Mouse (Mus musculus): ENCODE data around the gene Ceacam18. TPM values are rescaled to one million over a fixed set of nuclear protein-coding genes. Genes with fewer than 3 reads are reported as not detected.
"Not testable (repeated sequence)": the region's sequence is repeated elsewhere in the genome, so short reads cannot be mapped to it uniquely, and the experiment has no call there.

The Ceacam18 gene
- polyA plus RNA-seq, 1 experiment from 2014 or later = not detected

- Histone ChIP-seq H3K9ac (no peak overlapping the region), H3K9me3 (replicated peaks) (no peaks in the 10 kb centered on the region), H3K27me3 (no peaks in the 10 kb centered on the region), H3K36me3 (no peaks in the 10 kb centered on the region), H3K4me1 (replicated peaks) (peaks cover 19% of the 10 kb centered on the region), H3K4me3 (replicated peaks) (no peak overlapping the region), H3K4me2 (no peak overlapping the region), H3K27ac (no peak overlapping the region)
- ATAC-seq (ENCODE audit: low read depth) (no peak), DNase-seq (no peak)
- 9% methylated on average over 3 of the region's 3 CpGs for WGBS (ENCODE audit: insufficient replicate concordance)
These were observed 34.1 kb downstream of the Ceacam18 start for GRCm38 (mm10) chr7:43668582-43668981.

GRCm38 (mm10) chr7:43671064-43671808, 36.7 kb downstream of the Ceacam18 start:
- H3K9me3 ChIP-seq (replicated peaks) = no peaks in the 10 kb centered on the region
- peak overlapping the region; percentile 73 for H3K9ac ChIP-seq
- no peak overlapping the region; the same call in 1 of the 2 replicates for H3K27ac ChIP-seq
- H3K4me3 ChIP-seq (replicated peaks) = peak overlapping the region; percentile 64
- H3K36me3 ChIP-seq = peaks cover 22% of the 10 kb centered on the region
- no peaks in the 10 kb centered on the region for H3K27me3 ChIP-seq
- H3K4me2 ChIP-seq = peak overlapping the region; percentile 80
- peak; percentile 4; the same call in 1 of the 2 replicates for ATAC-seq (ENCODE audit: low read depth)
- WGBS (ENCODE audit: insufficient replicate concordance) = 60% methylated on average over 11 of the region's 11 CpGs
- H3K4me1 ChIP-seq (replicated peaks) = peaks cover 24% of the 10 kb centered on the region
- DNase-seq = no peak

- peaks cover 30% of the 10 kb centered on the region for H3K36me3 ChIP-seq
- no peak within 1 kb of the TSS; the same call in 1 of the 2 replicates for H3K27ac ChIP-seq
- no peaks in the 10 kb centered on the region for H3K27me3 ChIP-seq
- no peaks in the 10 kb centered on the region for H3K9me3 ChIP-seq (replicated peaks)
- peaks cover 24% of the 10 kb centered on the region for H3K4me1 ChIP-seq (replicated peaks)
- ATAC-seq (ENCODE audit: low read depth) (peak; percentile 94), DNase-seq (peak; percentile 75)
- peak within 1 kb of the TSS; percentile 80 for H3K4me2 ChIP-seq
- WGBS (ENCODE audit: insufficient replicate concordance) = under 1% methylated on average over 26 of the region's 26 CpGs
- H3K9ac ChIP-seq = peak within 1 kb of the TSS; percentile 73
- peak within 1 kb of the TSS; percentile 64 for H3K4me3 ChIP-seq (replicated peaks)
These were observed 37.5 kb downstream of the Ceacam18 start, which contains the start of gene Ctu1 for GRCm38 (mm10) chr7:43671809-43672580. TSS of gene Ctu1 (plus strand) at chr7:43672016.

- H3K36me3 ChIP-seq = peaks cover 37% of the 10 kb centered on the region
- H3K9ac ChIP-seq = peak overlapping the region; percentile 73
- peak overlapping the region; percentile 64 for H3K4me3 ChIP-seq (replicated peaks)
- DNase-seq = no peak
- no peak for ATAC-seq (ENCODE audit: low read depth)
- H3K4me1 ChIP-seq (replicated peaks) = peaks cover 24% of the 10 kb centered on the region
- no peaks in the 10 kb centered on the region for H3K9me3 ChIP-seq (replicated peaks)
- peak overlapping the region; percentile 80 for H3K4me2 ChIP-seq
- no peaks in the 10 kb centered on the region for H3K27me3 ChIP-seq
- WGBS (ENCODE audit: insufficient replicate concordance) = 18% methylated on average over 10 of the region's 10 CpGs
- H3K27ac ChIP-seq = no peak overlapping the region
These were observed 38.2 kb downstream of the Ceacam18 start for GRCm38 (mm10) chr7:43672581-43673260.

- H3K4me3 ChIP-seq (replicated peaks) = no peak overlapping the region
- 89% methylated on average over 32 of the region's 32 CpGs for WGBS (ENCODE audit: insufficient replicate concordance)
- H3K4me2 ChIP-seq = no peak overlapping the region
- H3K36me3 ChIP-seq = peaks cover 43% of the 10 kb centered on the region
- peaks cover 24% of the 10 kb centered on the region for H3K4me1 ChIP-seq (replicated peaks)
- H3K9me3 ChIP-seq (replicated peaks) = no peaks in the 10 kb centered on the region
- no peak overlapping the region for H3K9ac ChIP-seq
- no peak overlapping the region for H3K27ac ChIP-seq
- H3K27me3 ChIP-seq = no peaks in the 10 kb centered on the region
- ATAC-seq (ENCODE audit: low read depth) = no peak
- no peak for DNase-seq
These were observed 40.6 kb downstream of the Ceacam18 start for GRCm38 (mm10) chr7:43675091-43675490.

GRCm38 (mm10) chr7:43678517-43678916, 44.0 kb downstream of the Ceacam18 start:
- Histone ChIP-seq H3K36me3 (peaks cover 43% of the 10 kb centered on the region), H3K27me3 (no peaks in the 10 kb centered on the region), H3K4me3 (replicated peaks) (no peak overlapping the region), H3K9ac (no peak overlapping the region), H3K9me3 (replicated peaks) (no peaks in the 10 kb centered on the region), H3K4me2 (no peak overlapping the region), H3K27ac (no peak overlapping the region), H3K4me1 (replicated peaks) (peaks cover 4% of the 10 kb centered on the region; the same call in 1 of the 2 replicates)
- DNase-seq (no peak), ATAC-seq (ENCODE audit: low read depth) (no peak)

- DNase-seq = peak; percentile 17
- Histone ChIP-seq H3K4me1 (replicated peaks) (no peaks in the 10 kb centered on the region), H3K9me3 (replicated peaks) (no peaks in the 10 kb centered on the region), H3K9ac (no peak overlapping the region), H3K27ac (no peak overlapping the region), H3K27me3 (no peaks in the 10 kb centered on the region), H3K4me3 (replicated peaks) (no peak overlapping the region), H3K36me3 (peaks cover 24% of the 10 kb centered on the region), H3K4me2 (no peak overlapping the region)
- WGBS (ENCODE audit: insufficient replicate concordance) = 26% methylated on average over 5 of the region's 5 CpGs
- no peak for ATAC-seq (ENCODE audit: low read depth)
These were observed 46.5 kb downstream of the Ceacam18 start for GRCm38 (mm10) chr7:43680960-43681359.

GRCm38 (mm10) chr7:43682511-43682910, 48.0 kb downstream of the Ceacam18 start:
- H3K36me3 ChIP-seq; H3K4me2 ChIP-seq; ATAC-seq (ENCODE audit: low read depth); H3K27me3 ChIP-seq; H3K27ac ChIP-seq; H3K4me1 ChIP-seq (replicated peaks); H3K9ac ChIP-seq; DNase-seq; H3K4me3 ChIP-seq (replicated peaks); H3K9me3 ChIP-seq (replicated peaks): not testable (repeated sequence)
- 5% methylated on average over 1 of the region's 1 CpGs for WGBS (ENCODE audit: insufficient replicate concordance)

- Histone ChIP-seq H3K4me1 (replicated peaks) (no peaks in the 10 kb centered on the region), H3K9me3 (replicated peaks) (no peaks in the 10 kb centered on the region), H3K9ac (no peak overlapping the region), H3K4me3 (replicated peaks) (no peak overlapping the region), H3K27me3 (no peaks in the 10 kb centered on the region), H3K4me2 (no peak overlapping the region), H3K27ac (no peak overlapping the region), H3K36me3 (no peaks in the 10 kb centered on the region)
- WGBS (ENCODE audit: insufficient replicate concordance) = 24% methylated on average over 7 of the region's 7 CpGs
- ATAC-seq (ENCODE audit: low read depth) (no peak), DNase-seq (no peak)
These were observed 50.6 kb downstream of the Ceacam18 start for GRCm38 (mm10) chr7:43685088-43685487.

- ATAC-seq (ENCODE audit: low read depth) = no peak
These were observed 55.6 kb downstream of the Ceacam18 start, which contains the start of gene Klk14 for GRCm38 (mm10) chr7:43690118-43690517. TSS of gene Klk14 (plus strand) at chr7:43690418.

More at GRCm38 (mm10) chr7:43690118-43690517, 55.6 kb downstream of the Ceacam18 start, which contains the start of gene Klk14:
- H3K4me1 ChIP-seq (replicated peaks) = no peaks in the 10 kb centered on the region
- H3K36me3 ChIP-seq = no peaks in the 10 kb centered on the region
- no peak within 1 kb of the TSS for H3K4me3 ChIP-seq (replicated peaks)
- no peak within 1 kb of the TSS for H3K27ac ChIP-seq
- no peak within 1 kb of the TSS for H3K9ac ChIP-seq
- no peaks in the 10 kb centered on the region for H3K9me3 ChIP-seq (replicated peaks)
- H3K4me2 ChIP-seq = no peak within 1 kb of the TSS
- H3K27me3 ChIP-seq = no peaks in the 10 kb centered on the region
- DNase-seq = no peak
